Mouse (Mus musculus): ENCODE data around the gene Hyls1. TPM values are rescaled to one million over a fixed set of nuclear protein-coding genes. Genes with fewer than 3 reads are reported as not detected.

The Hyls1 gene
- total and polyA plus RNA-seq, 3 experiments: 0.68 to 2.0 (median 1.5) TPM

DNA sequence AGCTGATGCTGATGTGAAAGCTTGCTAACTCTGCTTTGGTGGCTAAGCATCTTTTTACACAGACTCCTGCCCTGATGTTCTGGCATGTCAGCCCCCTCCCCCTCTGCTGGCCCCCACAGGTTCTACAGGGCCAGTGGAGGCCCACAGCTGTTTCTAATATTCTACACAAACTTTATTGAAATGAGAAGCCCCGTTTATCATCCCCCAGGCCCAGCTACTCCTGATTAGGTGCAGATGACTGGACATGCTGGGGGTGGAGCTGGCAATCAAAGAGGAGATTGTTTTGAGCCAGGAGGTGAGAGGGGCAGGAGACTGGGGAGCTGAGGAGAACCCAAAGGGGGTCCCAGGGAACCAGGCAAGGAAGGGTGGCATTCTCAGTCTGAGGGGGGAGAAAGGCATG is 40.4 kb downstream of the Hyls1 start:
- intact Hi-C loops (cut with DNase I): no loop called here
- DNase-seq: no peak
- H3K27ac ChIP-seq: no peak overlapping the region
- peaks cover 1% of the 10 kb centered on the region; the same call in 1 of the 2 replicates for H3K4me1 ChIP-seq (ENCODE audit: control insufficient read depth, insufficient read depth, low read length)
- WGBS: 14% methylated on average over 1 of the region's 1 CpGs
- TF ChIP-seq POLR2A (IDR thresholded peaks at IDR 0.05; ENCODE audit: insufficient read depth, low read depth, low read length) (no peak), CTCF (IDR thresholded peaks at IDR 0.05) (no peak), EP300 (IDR thresholded peaks at IDR 0.05; ENCODE audit: insufficient read depth, low read depth, low read length) (no peak)
- H3K27me3 ChIP-seq (ENCODE audit: control insufficient read depth, insufficient read depth, low read length): no peaks in the 10 kb centered on the region
- H3K79me2 ChIP-seq (replicated peaks; ENCODE audit: control insufficient read depth, insufficient read depth, low read length): no peaks in the 10 kb centered on the region
- H3K9ac ChIP-seq (ENCODE audit: low read depth, low read length): no peak overlapping the region
- no peak overlapping the region for H3K4me3 ChIP-seq
- H3K36me3 ChIP-seq (ENCODE audit: control insufficient read depth, insufficient read depth, low read length): no peaks in the 10 kb centered on the region

DNA sequence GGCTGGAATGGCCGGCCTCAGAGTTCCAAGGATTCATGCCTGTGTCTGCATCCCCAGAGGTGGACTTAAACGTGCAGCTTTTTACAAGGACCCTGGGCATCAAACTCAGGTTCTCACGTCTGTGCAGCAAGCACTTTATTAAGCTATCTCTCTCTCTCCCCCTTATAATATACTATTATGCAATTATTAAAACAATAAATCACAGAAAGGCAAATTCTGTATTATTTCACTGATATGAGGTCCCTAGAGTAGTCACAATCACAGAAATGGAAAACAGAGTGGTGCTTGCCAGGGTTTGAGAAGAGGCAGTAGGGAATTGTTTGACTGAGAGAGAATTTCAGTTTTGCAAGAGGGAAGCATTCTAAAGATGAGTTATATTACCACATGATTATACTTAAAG is 41.1 kb downstream of the Hyls1 start:
- TF ChIP-seq EP300 (IDR thresholded peaks at IDR 0.05; ENCODE audit: insufficient read depth, low read depth, low read length): no peak
- no peak for TF ChIP-seq CTCF (IDR thresholded peaks at IDR 0.05)
- TF ChIP-seq POLR2A (IDR thresholded peaks at IDR 0.05; ENCODE audit: insufficient read depth, low read depth, low read length): no peak
- intact Hi-C loops (cut with DNase I): no loop called here
- no peak for DNase-seq
- Histone ChIP-seq H3K27me3 (ENCODE audit: control insufficient read depth, insufficient read depth, low read length) (no peaks in the 10 kb centered on the region), H3K4me1 (ENCODE audit: control insufficient read depth, insufficient read depth, low read length) (peaks cover 1% of the 10 kb centered on the region; the same call in 1 of the 2 replicates), H3K4me3 (no peak overlapping the region), H3K9ac (ENCODE audit: low read depth, low read length) (no peak overlapping the region), H3K36me3 (ENCODE audit: control insufficient read depth, insufficient read depth, low read length) (no peaks in the 10 kb centered on the region), H3K79me2 (replicated peaks; ENCODE audit: control insufficient read depth, insufficient read depth, low read length) (no peaks in the 10 kb centered on the region), H3K27ac (no peak overlapping the region)
- WGBS: 61% methylated on average over 3 of the region's 3 CpGs

DNA sequence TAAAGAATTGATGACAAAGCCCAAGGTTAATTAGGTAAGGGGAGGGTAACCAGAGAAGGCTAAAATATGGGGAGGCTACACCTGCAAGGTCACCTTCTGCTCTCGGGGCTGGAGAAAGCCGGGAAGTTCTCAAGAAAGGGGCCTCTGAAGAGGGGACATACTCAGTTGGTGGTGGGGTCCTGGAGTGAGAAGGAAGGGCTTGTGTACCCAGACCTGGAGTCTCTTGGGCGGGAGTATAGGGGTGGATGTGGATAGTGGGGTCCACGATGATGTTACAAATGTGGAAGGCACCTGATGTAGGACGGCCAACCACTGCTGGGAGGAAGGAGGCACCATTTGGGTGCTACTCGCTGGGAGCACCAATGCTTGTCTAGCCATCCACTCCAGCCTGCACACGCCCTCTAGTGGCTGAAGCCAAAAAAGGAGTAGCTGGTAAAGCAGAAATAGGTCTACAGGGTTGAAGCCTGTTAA is 46.2 kb downstream of the Hyls1 start:
- Histone ChIP-seq H3K27ac (no peak overlapping the region; the same call in 1 of the 2 replicates), H3K27me3 (ENCODE audit: control insufficient read depth, insufficient read depth, low read length) (no peaks in the 10 kb centered on the region), H3K79me2 (replicated peaks; ENCODE audit: control insufficient read depth, insufficient read depth, low read length) (no peaks in the 10 kb centered on the region), H3K4me3 (no peak overlapping the region), H3K36me3 (ENCODE audit: control insufficient read depth, insufficient read depth, low read length) (no peaks in the 10 kb centered on the region), H3K9ac (ENCODE audit: low read depth, low read length) (no peak overlapping the region), H3K4me1 (ENCODE audit: control insufficient read depth, insufficient read depth, low read length) (no peaks in the 10 kb centered on the region; the same call in 1 of the 2 replicates)
- TF ChIP-seq CTCF (IDR thresholded peaks at IDR 0.05): peak; percentile 88
- peak; percentile 57; the same call in 1 of the 2 replicates for TF ChIP-seq EP300 (IDR thresholded peaks at IDR 0.05; ENCODE audit: insufficient read depth, low read depth, low read length)
- TF ChIP-seq POLR2A (IDR thresholded peaks at IDR 0.05; ENCODE audit: insufficient read depth, low read depth, low read length): no peak
- 18% methylated on average over 7 of the region's 7 CpGs for WGBS
- peak; percentile 62 to 73 for DNase-seq
- intact Hi-C loops (cut with DNase I): loop anchor here (1.0 to 5.0 kb wide), 2 partner anchors 102 to 242 kb away; partner anchors contain the start of gene Cdon

DNA sequence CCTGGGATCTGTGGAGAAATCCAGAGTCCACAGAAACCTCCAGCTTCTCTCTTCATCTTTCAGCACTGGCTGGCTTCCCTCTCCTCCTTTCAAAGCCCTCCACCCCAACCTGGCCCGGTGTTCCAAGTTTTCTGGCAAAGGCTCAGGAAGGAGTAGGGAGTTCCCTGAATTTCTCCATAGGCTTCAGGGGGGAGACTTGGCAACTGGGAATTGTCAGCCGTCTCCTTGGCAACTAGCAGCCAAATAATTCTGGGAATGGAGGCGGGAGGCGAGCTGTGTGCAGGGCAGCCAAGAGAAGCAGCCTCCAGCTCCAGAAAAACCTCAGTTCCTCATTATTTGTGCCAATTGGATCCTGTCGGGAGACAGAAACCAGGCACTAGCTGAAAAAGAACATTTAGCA is 46.7 kb downstream of the Hyls1 start:
- Histone ChIP-seq H3K36me3 (ENCODE audit: control insufficient read depth, insufficient read depth, low read length) (no peaks in the 10 kb centered on the region), H3K9ac (ENCODE audit: low read depth, low read length) (no peak overlapping the region), H3K79me2 (replicated peaks; ENCODE audit: control insufficient read depth, insufficient read depth, low read length) (no peaks in the 10 kb centered on the region), H3K4me3 (no peak overlapping the region), H3K4me1 (ENCODE audit: control insufficient read depth, insufficient read depth, low read length) (no peaks in the 10 kb centered on the region; the same call in 1 of the 2 replicates), H3K27ac (no peak overlapping the region; the same call in 1 of the 2 replicates), H3K27me3 (ENCODE audit: control insufficient read depth, insufficient read depth, low read length) (no peaks in the 10 kb centered on the region)
- peak; percentile 53 to 76 for DNase-seq
- WGBS: 31% methylated on average over 5 of the region's 5 CpGs
- intact Hi-C loops (cut with DNase I): loop anchor here (5.0 kb wide), 1 partner anchor 101 kb away; the partner anchor contains the start of gene Cdon
- TF ChIP-seq EP300 (IDR thresholded peaks at IDR 0.05; ENCODE audit: insufficient read depth, low read depth, low read length) (no peak), CTCF (IDR thresholded peaks at IDR 0.05) (no peak), POLR2A (IDR thresholded peaks at IDR 0.05; ENCODE audit: insufficient read depth, low read depth, low read length) (no peak)

DNA sequence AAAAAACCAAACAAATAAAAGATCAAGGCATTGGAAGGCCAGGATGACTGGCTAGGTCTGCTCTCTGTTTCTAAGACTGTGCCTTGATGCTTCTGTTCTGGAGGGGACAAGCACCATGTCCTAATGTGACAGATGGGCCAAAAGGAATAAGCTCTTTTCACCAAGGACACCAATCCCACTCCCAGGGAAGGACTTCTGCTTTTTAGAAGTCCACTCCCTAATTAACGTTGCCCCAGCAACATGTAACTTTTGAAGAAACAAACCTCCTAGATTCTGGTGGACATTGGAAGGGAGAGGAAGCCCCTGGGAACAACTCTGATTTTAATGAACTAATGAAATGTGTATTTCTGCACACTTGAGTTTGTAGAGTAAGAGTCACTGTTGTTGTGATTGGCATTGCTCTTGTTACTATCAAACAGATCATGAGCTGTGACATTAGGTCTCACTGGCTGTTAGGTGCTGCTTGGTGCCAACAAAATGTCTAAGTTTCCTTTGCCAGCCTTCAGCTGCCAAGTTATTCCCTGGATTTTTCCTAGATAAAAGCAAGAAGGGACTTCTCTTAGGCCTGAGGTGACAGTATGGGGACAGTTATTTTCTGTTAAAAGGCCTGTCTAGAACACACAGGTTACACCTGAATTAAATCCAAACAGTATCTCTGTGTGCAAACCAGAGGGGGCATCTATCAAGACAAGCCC is 47.2 kb downstream of the Hyls1 start:
- no peak overlapping the region for H3K4me3 ChIP-seq
- DNase-seq: no peak
- no peaks in the 10 kb centered on the region for H3K36me3 ChIP-seq (ENCODE audit: control insufficient read depth, insufficient read depth, low read length)
- TF ChIP-seq POLR2A (IDR thresholded peaks at IDR 0.05; ENCODE audit: insufficient read depth, low read depth, low read length): no peak
- TF ChIP-seq EP300 (IDR thresholded peaks at IDR 0.05; ENCODE audit: insufficient read depth, low read depth, low read length): no peak
- no peak for TF ChIP-seq CTCF (IDR thresholded peaks at IDR 0.05)
- no peaks in the 10 kb centered on the region; the same call in 1 of the 2 replicates for H3K4me1 ChIP-seq (ENCODE audit: control insufficient read depth, insufficient read depth, low read length)
- H3K79me2 ChIP-seq (replicated peaks; ENCODE audit: control insufficient read depth, insufficient read depth, low read length): no peaks in the 10 kb centered on the region
- H3K9ac ChIP-seq (ENCODE audit: low read depth, low read length): no peak overlapping the region
- H3K27me3 ChIP-seq (ENCODE audit: control insufficient read depth, insufficient read depth, low read length): no peaks in the 10 kb centered on the region
- 51% methylated on average over 1 of the region's 1 CpGs for WGBS
- no peak overlapping the region; the same call in 1 of the 2 replicates for H3K27ac ChIP-seq
- intact Hi-C loops (cut with DNase I): loop anchor here (5.0 kb wide), 1 partner anchor 101 kb away; the partner anchor contains the start of gene Cdon

DNA sequence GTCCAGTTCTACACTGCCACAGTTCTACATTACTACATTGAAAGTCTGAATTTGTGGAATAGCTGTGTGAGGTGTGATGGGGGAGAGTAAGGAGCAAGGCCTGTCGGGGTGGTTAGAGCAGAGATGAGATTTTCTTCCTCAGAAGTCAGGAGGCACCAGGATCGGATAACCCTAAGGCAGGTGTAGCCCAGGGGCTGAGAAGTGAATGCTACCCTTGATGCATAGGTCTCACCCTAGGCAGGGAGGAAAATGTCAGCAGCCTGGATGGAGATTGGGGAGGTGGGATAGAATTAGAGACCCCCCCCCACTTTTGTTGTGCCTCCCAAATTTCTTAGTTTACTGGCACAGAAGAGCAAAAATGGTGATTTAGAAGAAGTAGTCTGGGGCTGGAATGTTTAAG is 48.0 kb downstream of the Hyls1 start:
- TF ChIP-seq EP300 (IDR thresholded peaks at IDR 0.05; ENCODE audit: insufficient read depth, low read depth, low read length) (no peak), POLR2A (IDR thresholded peaks at IDR 0.05; ENCODE audit: insufficient read depth, low read depth, low read length) (no peak), CTCF (IDR thresholded peaks at IDR 0.05) (no peak)
- 79% methylated on average over 2 of the region's 2 CpGs for WGBS
- intact Hi-C loops (cut with DNase I): loop anchor here (5.0 kb wide), 1 partner anchor 100 kb away; the partner anchor contains the start of gene Cdon
- Histone ChIP-seq H3K79me2 (replicated peaks; ENCODE audit: control insufficient read depth, insufficient read depth, low read length) (no peaks in the 10 kb centered on the region), H3K9ac (ENCODE audit: low read depth, low read length) (no peak overlapping the region), H3K4me1 (ENCODE audit: control insufficient read depth, insufficient read depth, low read length) (no peaks in the 10 kb centered on the region; the same call in 1 of the 2 replicates), H3K27ac (no peak overlapping the region), H3K4me3 (no peak overlapping the region), H3K27me3 (ENCODE audit: control insufficient read depth, insufficient read depth, low read length) (no peaks in the 10 kb centered on the region), H3K36me3 (ENCODE audit: control insufficient read depth, insufficient read depth, low read length) (no peaks in the 10 kb centered on the region)
- no peak for DNase-seq
